Mouse (Mus musculus) heart, embryonic 15.5 days (tissue): ENCODE measurements around the gene Snrpd2. TPM values are rescaled to one million over a fixed set of nuclear protein-coding genes. Genes with fewer than 3 reads are reported as not detected.
"Not testable (repeated sequence)": the region's sequence is repeated elsewhere in the genome, so short reads cannot be mapped to it uniquely, and the experiment has no call there.

ENCODE experiments used
- ATAC-seq: fragments of 200-750 bp; cut with Nextera tagmentation; replicated peaks from 2 replicates; pipeline ENCODE4 v1.8.0; 2017; ENCODE audit warnings: low read depth, moderate TSS enrichment; ENCODE audit not compliant: insufficient number of reproducible peaks, insufficient read depth, low FRiP score
- H3K27ac ChIP-seq: fragments of 300-500 bp; sonication (generic); 2 replicates; pipeline ENCODE4 v1.5.1; 2015; ENCODE audit warnings: mild to moderate bottlenecking, inconsistent platforms
- H3K27me3 ChIP-seq: fragments of 300-500 bp; sonication (generic); 2 replicates; pipeline ENCODE4 v1.6.1; 2015; ENCODE audit warnings: inconsistent platforms
- H3K36me3 ChIP-seq: fragments of 300-500 bp; sonication (generic); 2 replicates; pipeline ENCODE4 v1.6.1; 2015; ENCODE audit warnings: mild to moderate bottlenecking, inconsistent platforms
- H3K4me1 ChIP-seq: fragments of 300-500 bp; sonication (generic); replicated peaks from 2 replicates; pipeline ENCODE4 v1.6.1; 2015; ENCODE audit warnings: inconsistent platforms
- H3K4me2 ChIP-seq: fragments of 300-500 bp; sonication (generic); 2 replicates; pipeline ENCODE4 v1.6.1; 2015; ENCODE audit warnings: inconsistent platforms, mild to moderate bottlenecking, moderate library complexity
- H3K4me3 ChIP-seq: fragments of 300-500 bp; sonication (generic); 2 replicates; pipeline ENCODE4 v1.5.1; 2015; ENCODE audit warnings: mild to moderate bottlenecking, inconsistent platforms
- H3K9ac ChIP-seq: fragments of 300-500 bp; sonication (generic); 2 replicates; pipeline ENCODE4 v1.6.1; 2015; ENCODE audit warnings: mild to moderate bottlenecking, inconsistent platforms
- H3K9me3 ChIP-seq: fragments of 300-500 bp; sonication (generic); replicated peaks from 2 replicates; pipeline ENCODE4 v1.6.1; 2016; ENCODE audit warnings: inconsistent platforms
- WGBS: fragments of 180-500 bp; shearing (Covaris S2); methylation state at CpG from one replicate; pipeline ENCODE4 v1.1.7; 2015; ENCODE audit warnings: mixed read lengths; 5-methylcytosine and 5-hydroxymethylcytosine counted together
- polyA plus RNA-seq: library from polyadenylated mRNA; unstranded; fragments of >200 nt; fragmentation: Nextera tagmentation; extraction: Ambion mirVana; gene quantifications from 2 replicates; pipeline ENCODE4 v1.2.1, GENCODE M21; 2015

Gene Snrpd2
- polyA plus RNA-seq, 1 experiment from 2014 or later: 96.6 TPM

DNA sequence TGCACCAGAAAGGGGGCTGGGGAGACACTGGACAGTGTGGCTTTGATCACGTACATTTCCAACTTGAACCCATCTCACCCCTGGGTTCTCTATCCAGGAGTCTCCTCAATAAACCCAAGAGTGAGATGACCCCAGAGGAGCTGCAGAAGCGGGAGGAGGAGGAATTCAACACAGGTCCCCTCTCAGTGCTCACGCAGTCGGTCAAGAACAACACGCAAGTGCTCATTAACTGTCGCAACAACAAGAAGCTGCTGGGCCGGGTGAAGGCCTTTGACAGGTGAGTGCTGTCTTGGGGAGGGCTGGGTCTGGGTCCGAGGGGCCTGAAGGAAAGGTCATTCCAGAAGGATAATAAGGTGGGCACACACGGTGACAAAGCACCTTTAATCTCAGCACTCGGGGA lies 1.6 kb downstream of the Snrpd2 start:
- WGBS: 85% methylated on average over 10 of the region's 10 CpGs
- not testable (repeated sequence) for H3K9ac ChIP-seq, ATAC-seq, H3K27ac ChIP-seq, H3K9me3 ChIP-seq, H3K27me3 ChIP-seq, H3K4me3 ChIP-seq, H3K4me2 ChIP-seq
- peaks cover 29% of the 10 kb centered on the region for H3K36me3 ChIP-seq
- peaks cover 19% of the 10 kb centered on the region for H3K4me1 ChIP-seq

DNA sequence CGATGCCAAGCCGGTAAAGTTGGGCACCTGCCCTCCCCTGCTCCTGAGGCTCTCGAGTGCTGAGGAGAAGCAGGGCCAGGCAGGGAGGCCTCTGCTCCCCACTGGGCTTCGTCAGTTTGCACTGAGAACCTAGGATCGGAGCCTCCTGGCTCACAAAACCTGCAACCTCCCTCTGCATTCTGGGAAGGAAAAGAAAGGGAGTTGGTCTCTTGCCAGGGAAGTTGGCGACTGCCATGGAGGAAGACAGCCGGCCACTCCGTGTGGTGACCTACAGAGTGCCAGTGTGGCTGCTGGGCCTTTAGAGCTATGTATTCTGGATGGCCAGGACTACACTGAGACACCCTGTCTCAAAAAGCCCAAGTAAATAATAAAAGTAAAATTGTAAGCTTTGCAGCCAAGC lies 5.3 kb downstream of the Snrpd2 start:
- no peak for ATAC-seq
- Histone ChIP-seq H3K4me2 (no peak overlapping the region), H3K27me3 (peaks cover 13% of the 10 kb centered on the region), H3K9me3 (no peaks in the 10 kb centered on the region), H3K27ac (no peak overlapping the region), H3K4me1 (peaks cover 24% of the 10 kb centered on the region), H3K36me3 (peaks cover 33% of the 10 kb centered on the region), H3K4me3 (no peak overlapping the region), H3K9ac (no peak overlapping the region)
- WGBS: 77% methylated on average over 8 of the region's 8 CpGs

DNA sequence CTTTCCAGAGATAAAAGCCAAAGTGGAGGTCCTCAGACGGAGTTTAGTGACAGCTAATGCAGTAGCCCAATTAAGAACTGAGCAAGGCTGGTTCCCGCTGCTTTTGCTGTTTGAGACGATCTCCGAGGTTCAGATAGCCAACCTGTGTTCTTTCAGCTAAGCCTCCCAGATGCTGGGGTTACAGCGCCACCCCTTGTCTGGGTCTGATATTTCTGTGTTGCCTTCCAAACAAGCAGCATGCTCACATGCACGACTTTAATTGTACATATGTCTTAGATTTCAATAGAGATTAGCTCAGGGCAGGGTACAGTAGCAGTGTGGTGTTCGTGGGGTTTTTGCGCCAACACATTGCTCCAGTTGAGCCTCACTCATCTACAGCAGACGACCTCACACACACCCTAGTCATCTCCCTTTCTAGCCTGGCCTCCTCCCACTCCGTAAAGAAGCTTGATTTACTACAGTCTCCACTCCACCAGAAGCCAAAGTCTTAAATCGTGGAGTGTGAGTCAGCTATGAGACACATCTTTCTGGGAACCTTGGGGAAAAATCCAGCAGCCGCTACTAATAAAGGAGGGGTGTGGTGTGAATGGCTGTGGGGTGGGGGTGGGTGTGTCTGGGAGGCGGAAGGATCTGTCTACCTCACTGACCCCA lies 6.4 kb downstream of the Snrpd2 start:
- Histone ChIP-seq H3K4me2 (no peak overlapping the region), H3K27ac (no peak overlapping the region), H3K4me3 (no peak overlapping the region), H3K4me1 (peaks cover 27% of the 10 kb centered on the region), H3K36me3 (peaks cover 33% of the 10 kb centered on the region), H3K9me3 (no peaks in the 10 kb centered on the region), H3K27me3 (peaks cover 14% of the 10 kb centered on the region), H3K9ac (no peak overlapping the region)
- 53% methylated on average over 13 of the region's 13 CpGs for WGBS
- no peak for ATAC-seq

DNA sequence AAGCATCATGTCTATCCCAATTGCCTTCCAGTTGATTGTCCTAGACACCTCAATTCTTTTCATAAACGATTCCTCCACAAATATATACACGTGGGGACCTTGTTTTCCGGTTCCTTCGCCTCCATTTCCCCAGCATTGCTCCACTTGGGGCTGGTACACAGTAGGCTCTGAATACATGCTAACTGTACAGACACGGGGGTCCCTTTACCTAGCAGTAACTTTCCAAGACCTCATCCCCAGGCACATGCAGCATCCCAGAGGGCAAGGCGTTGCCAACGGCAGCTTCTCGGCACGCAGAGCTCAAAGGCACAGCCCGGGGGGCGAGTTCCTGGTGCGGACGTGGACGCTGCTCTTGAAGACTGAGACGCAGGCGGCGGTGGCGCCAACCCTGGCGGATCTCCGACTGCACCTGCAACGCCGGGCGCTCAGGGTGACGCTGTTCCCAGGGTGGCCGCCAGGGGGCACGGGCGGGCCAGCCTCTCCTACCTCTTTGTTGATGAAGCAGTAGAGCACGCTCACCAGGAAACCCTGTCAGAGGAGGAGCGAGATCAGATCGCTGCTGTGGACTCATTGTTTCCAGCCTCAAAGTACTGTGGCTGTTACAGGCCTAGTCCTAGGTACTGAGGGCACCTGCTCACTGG lies 7.8 kb downstream of the Snrpd2 start:
- Histone ChIP-seq H3K4me3 (no peak overlapping the region; the same call in 1 of the 2 replicates), H3K27ac (peak overlapping the region; percentile 57), H3K9me3 (no peaks in the 10 kb centered on the region), H3K36me3 (peaks cover 29% of the 10 kb centered on the region), H3K27me3 (peaks cover 14% of the 10 kb centered on the region), H3K4me2 (peak overlapping the region; percentile 56), H3K9ac (peak overlapping the region; percentile 52; the same call in 1 of the 2 replicates), H3K4me1 (peaks cover 24% of the 10 kb centered on the region)
- peak; percentile 73 for ATAC-seq
- 5% methylated on average over 30 of the region's 30 CpGs for WGBS

DNA sequence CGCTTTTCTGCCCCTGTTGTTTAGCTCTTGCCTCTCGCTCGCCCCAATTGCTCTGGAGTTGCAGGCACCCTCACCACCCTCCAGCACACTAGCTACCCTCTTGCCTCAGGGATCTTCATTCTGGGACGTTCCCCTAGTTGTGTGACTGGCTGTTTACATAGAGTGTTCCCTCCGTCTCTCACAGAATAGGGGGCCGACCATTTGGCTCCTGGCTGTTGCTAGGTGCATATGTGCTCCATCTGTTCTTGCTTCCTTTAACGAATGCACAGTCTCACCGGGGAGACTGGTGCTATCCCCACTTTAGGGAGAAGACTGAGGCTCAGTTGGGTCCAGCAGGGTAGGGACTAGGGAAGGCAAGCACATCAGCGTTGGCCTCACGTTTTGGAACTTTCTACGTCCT lies 9.1 kb downstream of the Snrpd2 start:
- ATAC-seq: no peak
- Histone ChIP-seq H3K27ac (no peak overlapping the region), H3K4me3 (no peak overlapping the region), H3K27me3 (peaks cover 14% of the 10 kb centered on the region), H3K9me3 (no peaks in the 10 kb centered on the region), H3K9ac (no peak overlapping the region), H3K4me2 (no peak overlapping the region), H3K36me3 (peaks cover 20% of the 10 kb centered on the region; the same call in 1 of the 2 replicates), H3K4me1 (peaks cover 28% of the 10 kb centered on the region)
- 69% methylated on average over 11 of the region's 11 CpGs for WGBS

DNA sequence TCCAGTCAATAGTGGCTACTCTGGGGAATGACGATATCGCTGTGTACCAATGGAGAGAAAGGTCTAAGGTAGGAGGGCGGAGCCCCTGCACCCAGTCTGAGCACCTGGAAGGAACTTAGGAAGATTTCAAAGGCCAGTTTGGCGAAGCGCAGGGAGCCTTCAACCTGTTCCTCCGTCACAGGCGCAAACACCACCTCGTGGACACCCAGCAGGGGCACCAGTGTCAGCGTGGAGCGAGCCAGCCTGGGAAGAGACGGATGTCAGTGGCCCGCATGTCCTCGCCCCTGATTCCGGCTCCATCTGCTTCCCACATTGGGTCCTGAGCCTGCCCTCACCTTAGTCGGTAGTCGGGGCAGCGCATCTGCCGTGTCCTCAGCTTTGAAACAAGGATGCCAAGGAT lies 9.9 kb downstream of the Snrpd2 start:
- Histone ChIP-seq H3K9ac (0 out of 2 replicates have a peak overlapping the region, but pooled peaks have one; percentile 35), H3K4me1 (peaks cover 36% of the 10 kb centered on the region), H3K27me3 (peaks cover 14% of the 10 kb centered on the region), H3K9me3 (no peaks in the 10 kb centered on the region), H3K4me3 (no peak overlapping the region), H3K4me2 (no peak overlapping the region), H3K36me3 (peaks cover 13% of the 10 kb centered on the region; the same call in 1 of the 2 replicates), H3K27ac (no peak overlapping the region)
- no peak for ATAC-seq
- 18% methylated on average over 18 of the region's 18 CpGs for WGBS

DNA sequence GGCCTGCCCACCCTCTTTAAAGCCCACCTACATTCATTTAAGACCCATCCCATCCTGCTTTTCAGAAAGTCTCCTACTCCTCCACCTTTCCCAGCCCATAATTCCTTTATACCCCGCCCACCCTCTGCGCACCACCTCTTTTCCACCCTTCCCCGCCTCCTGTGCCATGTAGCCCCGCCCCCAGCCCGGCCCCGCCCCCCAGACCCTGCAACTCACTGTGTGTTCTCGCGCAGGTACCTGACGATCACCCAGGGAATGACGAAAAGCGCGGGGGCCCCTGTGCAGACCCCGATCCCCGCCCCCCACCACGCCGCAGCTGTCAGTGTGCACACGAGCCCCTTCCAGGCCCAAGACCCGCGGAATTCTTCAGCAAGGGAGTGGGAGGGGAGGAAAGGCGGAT lies 10.6 kb downstream of the Snrpd2 start:
- Histone ChIP-seq H3K36me3 (peaks cover 13% of the 10 kb centered on the region; the same call in 1 of the 2 replicates), H3K4me2 (peak overlapping the region; percentile 70), H3K27me3 (peaks cover 17% of the 10 kb centered on the region), H3K9me3 (no peaks in the 10 kb centered on the region), H3K4me1 (peaks cover 43% of the 10 kb centered on the region), H3K27ac (no peak overlapping the region), H3K9ac (peak overlapping the region; percentile 35; the same call in 1 of the 2 replicates), H3K4me3 (peak overlapping the region; percentile 34)
- WGBS: 2% methylated on average over 20 of the region's 20 CpGs
- ATAC-seq: no peak

DNA sequence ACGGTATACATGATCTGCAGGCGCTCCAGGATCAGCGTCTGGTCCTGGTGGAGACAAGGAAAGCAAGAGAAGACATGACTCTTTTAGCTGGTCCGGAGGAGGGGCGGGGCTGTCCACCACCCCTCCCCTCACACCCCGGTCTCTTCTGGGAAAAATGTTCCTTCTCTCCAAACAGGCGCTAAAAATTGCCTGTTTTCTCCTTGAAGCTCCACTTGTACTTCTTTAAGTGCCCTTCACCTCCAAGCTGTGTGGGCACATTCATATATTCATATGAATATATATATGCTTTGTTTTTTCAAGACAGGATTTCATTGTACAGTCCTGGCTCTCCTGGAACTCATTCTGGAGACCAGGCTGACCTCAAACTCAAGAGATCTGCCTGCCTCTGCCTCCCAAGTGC lies 13.4 kb downstream of the Snrpd2 start:
- Histone ChIP-seq H3K27ac (no peak overlapping the region), H3K9me3 (no peaks in the 10 kb centered on the region), H3K4me1 (peaks cover 44% of the 10 kb centered on the region), H3K4me3 (no peak overlapping the region), H3K36me3 (peaks cover 9% of the 10 kb centered on the region; the same call in 1 of the 2 replicates), H3K4me2 (no peak overlapping the region), H3K27me3 (peaks cover 17% of the 10 kb centered on the region), H3K9ac (no peak overlapping the region)
- WGBS: 79% methylated on average over 7 of the region's 7 CpGs
- no peak for ATAC-seq

DNA sequence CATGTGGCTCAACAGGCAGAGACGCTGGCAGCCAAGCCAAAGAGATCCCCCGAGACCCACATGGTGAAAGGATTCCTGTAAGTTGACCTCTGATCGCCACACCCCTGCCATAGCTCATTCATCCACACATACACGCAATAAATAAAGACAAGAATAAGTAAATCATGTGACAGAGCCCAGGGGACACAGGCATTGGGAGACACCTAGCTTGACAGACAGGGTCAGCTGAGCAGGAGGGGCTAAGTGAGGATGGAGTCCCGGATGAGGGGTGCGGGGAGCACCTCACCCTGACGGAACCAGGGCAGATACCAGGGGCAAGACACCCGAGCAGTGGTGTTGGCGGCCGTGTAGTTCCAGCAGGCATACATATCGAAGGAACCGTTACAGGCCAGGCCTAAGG lies 14.2 kb downstream of the Snrpd2 start:
- peak overlapping the region; percentile 47; the same call in 1 of the 2 replicates for H3K4me3 ChIP-seq
- H3K9me3 ChIP-seq: no peaks in the 10 kb centered on the region
- peak overlapping the region; percentile 65 for H3K4me2 ChIP-seq
- 36% methylated on average over 12 of the region's 12 CpGs for WGBS
- ATAC-seq: no peak
- no peak overlapping the region for H3K9ac ChIP-seq
- H3K27me3 ChIP-seq: peaks cover 12% of the 10 kb centered on the region
- H3K27ac ChIP-seq: no peak overlapping the region
- H3K36me3 ChIP-seq: peaks cover 9% of the 10 kb centered on the region; the same call in 1 of the 2 replicates
- H3K4me1 ChIP-seq: peaks cover 50% of the 10 kb centered on the region

DNA sequence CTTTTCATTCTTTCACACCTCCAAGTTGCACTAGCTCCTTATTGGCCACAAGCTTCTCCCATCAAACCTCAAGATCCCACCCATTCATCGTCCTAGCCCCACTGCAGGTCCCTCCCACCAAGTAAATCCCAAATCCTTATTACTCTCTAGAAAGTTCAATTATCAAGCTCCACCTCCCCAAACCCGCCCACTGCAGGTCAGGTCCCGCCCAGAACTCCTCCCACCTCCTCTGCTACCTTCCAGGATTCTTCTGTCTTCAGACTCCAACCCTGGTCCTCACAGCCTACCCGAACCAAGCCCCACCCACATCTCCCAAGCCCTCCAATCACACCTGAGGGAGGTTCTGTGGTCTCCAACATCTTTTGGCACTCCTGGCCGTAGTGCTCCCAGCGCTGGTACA lies 14.7 kb downstream of the Snrpd2 start:
- Histone ChIP-seq H3K9me3 (no peaks in the 10 kb centered on the region), H3K27me3 (peaks cover 10% of the 10 kb centered on the region), H3K36me3 (peaks cover 9% of the 10 kb centered on the region; the same call in 1 of the 2 replicates), H3K4me1 (peaks cover 52% of the 10 kb centered on the region), H3K4me2 (peak overlapping the region; percentile 65), H3K27ac (peak overlapping the region; percentile 89; the same call in 1 of the 2 replicates), H3K4me3 (peak overlapping the region; percentile 47), H3K9ac (peak overlapping the region; percentile 42)
- WGBS: 8% methylated on average over 6 of the region's 6 CpGs
- ATAC-seq: no peak

DNA sequence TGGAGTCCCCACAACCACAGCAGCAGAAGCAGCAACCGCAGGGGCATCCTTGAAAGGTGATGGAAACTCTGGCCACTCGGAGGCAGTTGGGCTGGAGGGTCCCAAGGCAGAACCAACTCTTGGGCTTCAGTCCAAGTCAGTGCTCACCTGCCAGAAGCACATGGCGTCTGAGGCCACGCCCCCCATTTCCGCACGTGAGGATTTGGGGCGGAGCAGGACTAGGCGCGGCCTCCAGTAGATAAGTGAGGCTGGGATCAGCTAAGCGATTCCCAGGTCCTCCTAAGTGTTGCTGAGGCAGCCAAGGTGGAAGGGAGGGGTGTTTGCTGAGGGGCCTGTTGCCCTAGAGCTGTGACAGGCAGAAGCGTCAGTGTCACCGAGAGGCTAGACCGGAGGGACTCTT lies 15.5 kb downstream of the Snrpd2 start:
- peaks cover 3% of the 10 kb centered on the region; the same call in 1 of the 2 replicates for H3K27me3 ChIP-seq
- H3K36me3 ChIP-seq: peaks cover 9% of the 10 kb centered on the region; the same call in 1 of the 2 replicates
- peaks cover 53% of the 10 kb centered on the region for H3K4me1 ChIP-seq
- peak; percentile 44; the same call in 1 of the 2 replicates for ATAC-seq
- H3K27ac ChIP-seq: peak overlapping the region; percentile 89
- peak overlapping the region; percentile 47 for H3K4me3 ChIP-seq
- peak overlapping the region; percentile 56 for H3K9ac ChIP-seq
- peak overlapping the region; percentile 65 for H3K4me2 ChIP-seq
- WGBS: 2% methylated on average over 13 of the region's 13 CpGs
- H3K9me3 ChIP-seq: no peaks in the 10 kb centered on the region
